Mouse (Mus musculus) heart, postnatal 0 days (tissue): ENCODE data around the gene Vmn1r118. TPM values are rescaled to one million over a fixed set of nuclear protein-coding genes. Genes with fewer than 3 reads are reported as not detected.
"Not testable (repeated sequence)": the region's sequence is repeated elsewhere in the genome, so short reads cannot be mapped to it uniquely, and the experiment has no call there.

Source experiments
- ATAC-seq: fragments of 200-750 bp; cut with Nextera tagmentation; 2 replicates; pipeline ENCODE4 v1.8.0; 2017; ENCODE audit warnings: low read depth, moderate number of reproducible peaks, moderate library complexity; ENCODE audit not compliant: insufficient read depth
- DNase-seq: peaks from one replicate; pipeline ENCODE4 v3.0.0-alpha.2; 2016; ENCODE audit warnings: low spot score
- H3K27ac ChIP-seq: fragments of 300-500 bp; sonication (generic); 2 replicates; pipeline ENCODE4 v1.5.1; 2014; ENCODE audit warnings: low read depth, mild to moderate bottlenecking
- H3K27me3 ChIP-seq: fragments of 300-500 bp; sonication (generic); 2 replicates; pipeline ENCODE4 v1.6.1; 2014; ENCODE audit warnings: low read length, mixed read lengths; ENCODE audit not compliant: control insufficient read depth, insufficient read depth
- H3K36me3 ChIP-seq: fragments of 300-500 bp; sonication (generic); replicated peaks from 2 replicates; pipeline ENCODE4 v1.6.1; 2014; ENCODE audit warnings: low read length, mixed read lengths; ENCODE audit not compliant: control insufficient read depth, insufficient read depth
- H3K4me1 ChIP-seq: fragments of 300-500 bp; sonication (generic); 2 replicates; pipeline ENCODE4 v1.6.1; 2014; ENCODE audit warnings: antibody characterized with exemption; ENCODE audit not compliant: control insufficient read depth, insufficient read depth
- H3K4me2 ChIP-seq: fragments of 300-500 bp; sonication (generic); 2 replicates; pipeline ENCODE4 v1.6.1; 2014; ENCODE audit warnings: low read depth, mild to moderate bottlenecking, low read length, moderate library complexity
- H3K4me3 ChIP-seq: fragments of 300-500 bp; sonication (generic); 2 replicates; pipeline ENCODE4 v1.5.1; 2014; ENCODE audit warnings: low read depth, low read length
- H3K9ac ChIP-seq: fragments of 300-500 bp; sonication (generic); replicated peaks from 2 replicates; pipeline ENCODE4 v1.6.1; 2014; ENCODE audit warnings: low read depth, low read length, mixed read lengths
- H3K9me3 ChIP-seq: fragments of 300-500 bp; sonication (generic); replicated peaks from 2 replicates; pipeline ENCODE4 v1.6.1; 2016; ENCODE audit warnings: low read length; ENCODE audit not compliant: control insufficient read depth
- WGBS: fragments of 180-500 bp; shearing (Covaris S2); extraction: QIAGEN DNeasy Blood & Tissue Kit; methylation state at CpG from one replicate; pipeline ENCODE4 v1.1.7; 2014; 5-methylcytosine and 5-hydroxymethylcytosine counted together
- polyA plus RNA-seq: library from polyadenylated mRNA; unstranded; fragments of >200 nt; fragmentation: Nextera tagmentation; extraction: Ambion mirVana; gene quantifications from 2 replicates; pipeline ENCODE4 v1.2.1, GENCODE M21; 2015
- total RNA-seq: library from RNA; depleted of rRNA; stranded (reverse); fragments of >200 nt; gene quantifications from 2 replicates; pipeline ENCODE4 v1.2.3, GENCODE M21; 2014; ENCODE audit warnings: low replicate concordance; rRNA removed

The Vmn1r118 gene
- total RNA-seq (not detected in 2 replicates), polyA plus RNA-seq (not detected in 2 replicates)

DNA sequence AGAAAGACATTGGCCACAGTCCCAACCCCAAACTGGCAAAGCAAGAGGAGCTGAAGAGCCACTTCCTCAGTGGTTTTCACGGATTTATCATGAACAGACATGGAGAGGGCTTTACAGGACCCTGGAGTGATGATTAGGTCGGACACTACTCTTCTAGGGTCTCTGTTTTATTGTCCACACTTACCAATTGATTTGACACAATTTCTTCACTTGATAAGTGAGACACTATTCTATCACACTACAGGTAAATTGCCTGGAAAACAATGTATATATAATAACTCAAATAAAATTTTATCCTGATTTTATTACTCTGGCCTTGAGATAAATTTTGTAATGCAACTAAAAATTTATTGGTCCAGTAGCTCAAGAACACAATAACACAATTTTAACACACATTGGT is at the start of gene Vmn1r118:
Gene Vmn1r118, minus strand, starts transcription at position 101 of the 400 bp plus-strand sequence.
- not testable (repeated sequence) for ATAC-seq, H3K4me2 ChIP-seq
- WGBS: no CpG with 5 or more reads among the region's 2 CpGs

DNA sequence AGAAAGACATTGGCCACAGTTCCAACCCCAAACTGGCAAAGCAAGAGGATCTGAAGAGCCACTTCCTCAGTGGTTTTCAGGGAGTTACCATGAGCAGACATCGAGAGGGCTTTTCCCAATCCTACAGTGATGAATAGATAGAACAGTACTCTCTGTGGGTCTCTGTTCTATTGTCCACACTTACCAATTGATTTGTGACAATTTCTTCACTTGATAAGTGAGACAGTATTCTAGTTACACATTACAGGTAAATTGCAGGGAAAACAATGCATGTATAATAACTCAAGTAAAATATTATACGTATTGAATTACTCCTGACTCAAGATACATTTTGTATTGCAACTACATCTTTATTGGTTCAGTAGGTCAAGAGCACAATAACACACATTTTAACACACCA is 28.1 kb downstream of the Vmn1r118 start, which contains the start of gene Vmn1r117:
Gene Vmn1r117, minus strand, starts transcription at position 101 of the 400 bp plus-strand sequence.
- not testable (repeated sequence) for ATAC-seq, H3K9me3 ChIP-seq, H3K27me3 ChIP-seq, H3K4me3 ChIP-seq, DNase-seq, H3K27ac ChIP-seq, H3K4me1 ChIP-seq, H3K9ac ChIP-seq, H3K4me2 ChIP-seq, H3K36me3 ChIP-seq
- no CpG with 5 or more reads among the region's 2 CpGs for WGBS

More for the DNA sequence above, at the start of gene Vmn1r118:
- not testable (repeated sequence) for H3K27me3 ChIP-seq, H3K9ac ChIP-seq, H3K4me3 ChIP-seq, H3K4me1 ChIP-seq, H3K9me3 ChIP-seq, H3K27ac ChIP-seq, H3K36me3 ChIP-seq, DNase-seq

DNA sequence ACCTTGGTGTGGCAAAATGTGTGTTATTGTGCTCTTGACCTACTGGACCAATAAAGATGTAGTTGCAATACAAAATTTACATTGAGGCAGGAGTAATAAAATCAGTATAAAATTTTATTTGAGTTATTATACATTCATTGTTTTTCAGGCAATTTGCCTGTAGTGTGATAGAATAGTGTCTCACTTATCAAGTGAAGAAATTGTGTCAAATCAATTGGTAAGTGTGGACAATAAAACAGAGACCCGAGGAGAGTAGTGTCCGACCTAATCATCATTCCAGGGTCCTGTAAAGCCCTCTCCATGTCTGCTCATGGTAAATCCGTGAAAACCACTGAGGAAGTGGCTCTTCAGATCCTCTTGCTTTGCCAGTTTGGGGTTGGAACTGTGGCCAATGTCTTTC is 40.2 kb downstream of the Vmn1r118 start, which contains the start of gene Vmn1r116:
Gene Vmn1r116, plus strand, starts transcription at position 301 of the 400 bp plus-strand sequence.
- H3K36me3 ChIP-seq, H3K9ac ChIP-seq, H3K27me3 ChIP-seq, ATAC-seq, H3K9me3 ChIP-seq, H3K4me1 ChIP-seq, H3K27ac ChIP-seq, DNase-seq, H3K4me3 ChIP-seq, H3K4me2 ChIP-seq: not testable (repeated sequence)
- 54% methylated on average over 3 of the region's 3 CpGs for WGBS

Other genes with a start within 250 kb of the Vmn1r118 start
- gene Vmn1r107, start 243.4 kb downstream of the Vmn1r118 start, total RNA-seq: not detected in 2 replicates
- gene Vmn1r107, start 243.4 kb downstream of the Vmn1r118 start, polyA plus RNA-seq: not detected in 2 replicates
- not detected in 2 replicates for gene Vmn1r111, start 209.1 kb downstream of the Vmn1r118 start, total RNA-seq
- not detected in 2 replicates for gene Vmn1r111, start 209.1 kb downstream of the Vmn1r118 start, polyA plus RNA-seq
- gene Gm10668, start 181.7 kb downstream of the Vmn1r118 start, total RNA-seq: not detected in 2 replicates
- not detected in 2 replicates for gene Gm10668, start 181.7 kb downstream of the Vmn1r118 start, polyA plus RNA-seq
- not detected in 2 replicates for gene Vmn1r112, start 141.2 kb downstream of the Vmn1r118 start, total RNA-seq
- gene Vmn1r112, start 141.2 kb downstream of the Vmn1r118 start, polyA plus RNA-seq: not detected in 2 replicates
- gene Vmn1r113, start 125.1 kb downstream of the Vmn1r118 start, total RNA-seq: not detected in 2 replicates
- gene Vmn1r113, start 125.1 kb downstream of the Vmn1r118 start, polyA plus RNA-seq: not detected in 2 replicates
- not detected in 2 replicates for gene Vmn1r114, start 100.2 kb downstream of the Vmn1r118 start, total RNA-seq
- not detected in 2 replicates for gene Vmn1r114, start 100.2 kb downstream of the Vmn1r118 start, polyA plus RNA-seq
- not detected in 2 replicates for gene Vmn1r115, start 67.4 kb downstream of the Vmn1r118 start, total RNA-seq
- gene Vmn1r115, start 67.4 kb downstream of the Vmn1r118 start, polyA plus RNA-seq: not detected in 2 replicates
- not detected in 2 replicates for gene Vmn1r116, start 40.1 kb downstream of the Vmn1r118 start, total RNA-seq
- gene Vmn1r116, start 40.1 kb downstream of the Vmn1r118 start, polyA plus RNA-seq: not detected in 2 replicates
- gene Vmn1r117, start 28.2 kb downstream of the Vmn1r118 start, total RNA-seq: not detected in 2 replicates
- not detected in 2 replicates for gene Vmn1r117, start 28.2 kb downstream of the Vmn1r118 start, polyA plus RNA-seq
- gene Vmn1r119, start 100.1 kb upstream of the Vmn1r118 start, total RNA-seq: not detected in 2 replicates
- gene Vmn1r119, start 100.1 kb upstream of the Vmn1r118 start, polyA plus RNA-seq: not detected in 2 replicates
- not detected in 2 replicates for gene Vmn1r120, start 141.4 kb upstream of the Vmn1r118 start, total RNA-seq
- gene Vmn1r120, start 141.4 kb upstream of the Vmn1r118 start, polyA plus RNA-seq: not detected in 2 replicates
- gene Vmn1r121, start 186.2 kb upstream of the Vmn1r118 start, total RNA-seq: not detected in 2 replicates
- not detected in 2 replicates for gene Vmn1r121, start 186.2 kb upstream of the Vmn1r118 start, polyA plus RNA-seq
- gene Vmn1r122, start 221.8 kb upstream of the Vmn1r118 start, total RNA-seq: not detected in 2 replicates
- gene Vmn1r122, start 221.8 kb upstream of the Vmn1r118 start, polyA plus RNA-seq: not detected in 2 replicates
- not detected in 2 replicates for gene Vmn1r123, start 249.8 kb upstream of the Vmn1r118 start, total RNA-seq
- gene Vmn1r123, start 249.8 kb upstream of the Vmn1r118 start, polyA plus RNA-seq: not detected in 2 replicates